In genomic region chr11:109955185-109955584, GRCm38 (mm10) we compare ENCODE assay signal across 21 mouse cellular contexts. TPM values are rescaled to one million over a fixed set of nuclear protein-coding genes. Genes with fewer than 3 reads are reported as not detected.
A peak's percentile ranks its signal among the peaks of the same experiment; 100 is the strongest.
DNase-seq lines count a peak whose midpoint lies in the region; ATAC-seq and TF ChIP-seq lines count a peak whose summit lies in the region.
"Had no signal": no experiment of that assay in that cellular context is flagged by ENCODE, and none has a peak within 500 bp of the region (broad histone marks: within the 10 kb centered on the region; RNA-seq: fewer than 3 reads in every experiment).

No protein-coding gene starts in this region.

- no peak overlapping the region for H3K4me2 ChIP-seq in intestine, postnatal 0 days (replicated peaks; ENCODE audit: low read depth)
- no peak overlapping the region for H3K4me2 ChIP-seq in intestine, embryonic 15.5 days (replicated peaks)
- no peak overlapping the region for H3K4me2 ChIP-seq in lung, postnatal 0 days (replicated peaks; ENCODE audit: low read depth, low read length)
- no peak overlapping the region for H3K4me2 ChIP-seq in stomach, postnatal 0 days (replicated peaks; ENCODE audit: low read depth)
- H3K4me2 ChIP-seq: heart, embryonic 13.5 days; liver, embryonic 15.5 days; midbrain, embryonic 13.5 days had no signal

- no peaks in the 10 kb centered on the region for H3K9me3 ChIP-seq in intestine, postnatal 0 days (ENCODE audit: control insufficient read depth)
- H3K9me3 ChIP-seq in intestine, embryonic 15.5 days, result no peaks in the 10 kb centered on the region
- no peaks in the 10 kb centered on the region for H3K9me3 ChIP-seq in lung, postnatal 0 days (ENCODE audit: low read length)
- no peaks in the 10 kb centered on the region for H3K9me3 ChIP-seq in MEL (replicated peaks; ENCODE audit: insufficient read depth, low read length)
- H3K9me3 ChIP-seq in stomach, postnatal 0 days (ENCODE audit: control insufficient read depth, low read length), result no peaks in the 10 kb centered on the region
- H3K9me3 ChIP-seq: embryonic facial prominence, embryonic 10.5 days; heart, embryonic 13.5 days; liver, embryonic 15.5 days; midbrain, embryonic 13.5 days had no signal

- H3K79me2 ChIP-seq in MEL (ENCODE audit: control insufficient read depth, insufficient read depth, low read length, poor library complexity), result no peaks in the 10 kb centered on the region

- 86% methylated on average over 1 of the region's 1 CpGs for WGBS in intestine, postnatal 0 days
- WGBS in intestine, embryonic 15.5 days, result 86% methylated on average over 1 of the region's 1 CpGs
- WGBS in lung, postnatal 0 days, result 88% methylated on average over 1 of the region's 1 CpGs
- 93% methylated on average over 1 of the region's 1 CpGs for whole genome bisulfite sequencing in stomach, postnatal 0 days

- no peak for ATAC-seq in intestine, postnatal 0 days
- no peak for ATAC-seq in intestine, embryonic 15.5 days
- ATAC-seq in lung, postnatal 0 days, result no peak
- ATAC-seq in stomach, postnatal 0 days (ENCODE audit: low FRiP score, low TSS enrichment), result no peak
- ATAC-seq: forebrain, embryonic 16.5 days; inflammation-experienced regulatory T-cells, adult 6 months; midbrain, embryonic 13.5 days had no signal

- TF ChIP-seq RAD21 in MEL (IDR thresholded peaks at IDR 0.05; ENCODE audit: low read depth, low read length), result peak; percentile 27

- peak; percentile 54 for TF ChIP-seq CTCF in intestine, postnatal 0 days (IDR thresholded peaks at IDR 0.05; ENCODE audit: low read depth)
- TF ChIP-seq CTCF in lung, postnatal 0 days (IDR thresholded peaks at IDR 0.05), result peak; percentile 35
- peak; percentile 20 to 47 (median 31); a peak in 5 of 6 replicates for TF ChIP-seq CTCF in MEL (IDR thresholded peaks at IDR 0.05 in 2 of 3, conservative IDR thresholded peaks at IDR 0.05 in 1 of 3; ENCODE audit: control insufficient read depth in 1 of 3, insufficient read depth in 1 of 3, low read depth in 2 of 3, low read length in 3 of 3, poor library complexity in 1 of 3, severe bottlenecking in 1 of 3)
- TF ChIP-seq CTCF in stomach, postnatal 0 days (IDR thresholded peaks at IDR 0.05; ENCODE audit: low read depth), result peak; percentile 51

- no peak overlapping the region for H3K27ac ChIP-seq in intestine, postnatal 0 days (ENCODE audit: low read depth, low read length)
- H3K27ac ChIP-seq in intestine, embryonic 15.5 days, result no peak overlapping the region
- H3K27ac ChIP-seq in lung, postnatal 0 days (ENCODE audit: low read length), result no peak overlapping the region
- H3K27ac ChIP-seq in MEL (ENCODE audit: control insufficient read depth, low read depth, low read length), result no peak overlapping the region
- H3K27ac ChIP-seq in stomach, postnatal 0 days (replicated peaks), result no peak overlapping the region
- H3K27ac ChIP-seq: embryonic facial prominence, embryonic 10.5 days; heart, embryonic 13.5 days; liver, embryonic 15.5 days; macrophage; midbrain, embryonic 13.5 days had no signal

- H3K27me3 ChIP-seq in intestine, postnatal 0 days (replicated peaks; ENCODE audit: control insufficient read depth, insufficient read depth, low read length), result no peaks in the 10 kb centered on the region
- no peaks in the 10 kb centered on the region for H3K27me3 ChIP-seq in intestine, embryonic 15.5 days (replicated peaks)
- H3K27me3 ChIP-seq in lung, postnatal 0 days (replicated peaks; ENCODE audit: insufficient read depth, low read length), result no peaks in the 10 kb centered on the region
- H3K27me3 ChIP-seq in MEL (ENCODE audit: control insufficient read depth in 1 of 2, insufficient read depth in 2 of 2, low read length in 2 of 2), result no peaks in the 10 kb centered on the region
- H3K27me3 ChIP-seq in stomach, postnatal 0 days (ENCODE audit: control insufficient read depth, insufficient read depth, low read length), result no peaks in the 10 kb centered on the region
- H3K27me3 ChIP-seq: heart, embryonic 13.5 days; liver, embryonic 15.5 days; midbrain, embryonic 13.5 days had no signal

- H3K4me1 ChIP-seq in intestine, postnatal 0 days (replicated peaks; ENCODE audit: control insufficient read depth, insufficient read depth, low read length), result no peaks in the 10 kb centered on the region
- H3K4me1 ChIP-seq in intestine, embryonic 15.5 days (replicated peaks), result no peaks in the 10 kb centered on the region
- H3K4me1 ChIP-seq in lung, postnatal 0 days (ENCODE audit: insufficient read depth, low read depth, low read length), result no peaks in the 10 kb centered on the region
- H3K4me1 ChIP-seq in MEL (ENCODE audit: control insufficient read depth in 1 of 2, insufficient read depth in 2 of 2, low read length in 2 of 2), result no peaks in the 10 kb centered on the region
- H3K4me1 ChIP-seq in stomach, postnatal 0 days (replicated peaks; ENCODE audit: control insufficient read depth, insufficient read depth), result no peaks in the 10 kb centered on the region
- H3K4me1 ChIP-seq: embryonic facial prominence, embryonic 10.5 days; heart, embryonic 13.5 days; liver, embryonic 15.5 days; midbrain, embryonic 13.5 days had no signal

- TF ChIP-seq EP300 in lung, postnatal 0 days (IDR thresholded peaks at IDR 0.05), result no peak
- no peak for TF ChIP-seq EP300 in MEL (IDR thresholded peaks at IDR 0.05; ENCODE audit: low read depth in 1 of 2, low read length in 2 of 2)
- TF ChIP-seq EP300 in stomach, postnatal 0 days (optimal IDR thresholded peaks at IDR 0.05), result no peak

- TF ChIP-seq POLR2A in MEL (IDR thresholded peaks at IDR 0.05; ENCODE audit: control insufficient read depth in 1 of 2, insufficient read depth in 1 of 2, low read depth in 1 of 2, low read length in 2 of 2, poor library complexity in 1 of 2), result no peak

- no peaks in the 10 kb centered on the region for H3K36me3 ChIP-seq in intestine, postnatal 0 days (ENCODE audit: control insufficient read depth, insufficient read depth)
- no peaks in the 10 kb centered on the region for H3K36me3 ChIP-seq in intestine, embryonic 15.5 days
- no peaks in the 10 kb centered on the region for H3K36me3 ChIP-seq in lung, postnatal 0 days (ENCODE audit: insufficient read depth, low read length)
- no peaks in the 10 kb centered on the region for H3K36me3 ChIP-seq in MEL (ENCODE audit: control insufficient read depth in 1 of 2, insufficient read depth in 2 of 2, low read length in 2 of 2)
- no peaks in the 10 kb centered on the region for H3K36me3 ChIP-seq in stomach, postnatal 0 days (ENCODE audit: control insufficient read depth, insufficient read depth, low read length)
- H3K36me3 ChIP-seq: embryonic facial prominence, embryonic 10.5 days; heart, embryonic 13.5 days; midbrain, embryonic 13.5 days had no signal

- DNase-seq in lung, postnatal 0 days (ENCODE audit: low spot score), result no peak
- no peak for DNase-seq in lung, adult 18-20 months
- peak; percentile 18 for DNase-seq in MEL (ENCODE audit: low read depth, low spot score)
- DNase-seq in stomach, postnatal 0 days (ENCODE audit: low spot score), result no peak
- no peak for DNase-seq in gastrocnemius, postnatal 10 days
- no peak for DNase-seq in ovary, postnatal 14 days (ENCODE audit: low spot score)
- DNase-seq: adrenal gland, adult 8-10 months; heart, postnatal 4 days; kidney, postnatal 10 days; layer of hippocampus, adult 9-11 months; thymus, adult 18-20 months had no signal

- H3K4me3 ChIP-seq in intestine, postnatal 0 days (ENCODE audit: low read depth, low read length), result no peak overlapping the region
- H3K4me3 ChIP-seq in intestine, embryonic 15.5 days (replicated peaks), result no peak overlapping the region
- no peak overlapping the region for H3K4me3 ChIP-seq in lung, postnatal 0 days (ENCODE audit: low read depth, low read length)
- no peak overlapping the region for H3K4me3 ChIP-seq in MEL (ENCODE audit: control insufficient read depth in 1 of 2, insufficient read depth in 1 of 2, low read depth in 2 of 2, low read length in 2 of 2)
- no peak overlapping the region for H3K4me3 ChIP-seq in stomach, postnatal 0 days (ENCODE audit: low read depth, low read length)
- H3K4me3 ChIP-seq: embryonic facial prominence, embryonic 10.5 days; erythroblast, embryonic 14.5 days; heart, embryonic 13.5 days; liver, embryonic 15.5 days; midbrain, embryonic 13.5 days had no signal

- no peak overlapping the region for H3K9ac ChIP-seq in intestine, postnatal 0 days (ENCODE audit: low read depth, low read length)
- H3K9ac ChIP-seq in intestine, embryonic 15.5 days, result no peak overlapping the region
- no peak overlapping the region for H3K9ac ChIP-seq in lung, postnatal 0 days (replicated peaks; ENCODE audit: low read depth)
- no peak overlapping the region for H3K9ac ChIP-seq in MEL (ENCODE audit: control insufficient read depth, low read depth, low read length, poor library complexity, severe bottlenecking)
- no peak overlapping the region for H3K9ac ChIP-seq in stomach, postnatal 0 days (ENCODE audit: low read length)
- H3K9ac ChIP-seq: heart, embryonic 13.5 days; liver, embryonic 15.5 days; midbrain, embryonic 13.5 days had no signal

TF ChIP-seq in MEL, 35 proteins besides CTCF, POLR2A, EP300 and RAD21:
- TF ChIP-seq SMC3 (IDR thresholded peaks at IDR 0.05; ENCODE audit: low read depth, low read length), result peak; percentile 54
- no peak for TF ChIP-seq MAX (IDR thresholded peaks at IDR 0.05; ENCODE audit: low read length)
- peak; percentile 23; the same call in 1 of the 2 replicates for TF ChIP-seq ZC3H11A (IDR thresholded peaks at IDR 0.05; ENCODE audit: low read depth, low read length)

RNA-seq across cellular contexts. Expression of gene Abca8b, which starts 40.5 kb away (rescaled TPM):
- polyA plus RNA-seq in intestine, postnatal 0 days (2015; fragmentation: Nextera tagmentation; extraction: Ambion mirVana), result 0.26 and 0.30 TPM in 2 replicates
- 0.67 and 0.73 TPM in 2 replicates for polyA plus RNA-seq in intestine, embryonic 15.5 days (2015; fragmentation: Nextera tagmentation; extraction: Ambion mirVana)
- polyA plus RNA-seq in lung, postnatal 0 days (2015; fragmentation: Nextera tagmentation; extraction: Ambion mirVana), result 0.54 and 0.70 TPM in 2 replicates
- total RNA-seq in MEL (2012; rRNA removed), result not detected in 2 replicates
- not detected for polyA plus RNA-seq in MEL (2012; ENCODE audit: insufficient read depth in 1 of 2, insufficient read length in 2 of 2, low read depth in 1 of 2, low replicate concordance in 2 of 2, missing spikeins in 1 of 2)
- polyA plus RNA-seq in stomach, postnatal 0 days (2015; fragmentation: Nextera tagmentation; extraction: Ambion mirVana), result 0.88 and 1.0 TPM in 2 replicates
- 10 to 100 TPM; 11.3 to 12.1 TPM for total RNA-seq in gastrocnemius, postnatal 10 days (2021)
- polyA plus RNA-seq: erythroblast, embryonic 14.5 days; inflammation-experienced regulatory T-cells, adult 6 months had no signal
